Mouse (Mus musculus): ENCODE results near the gene Csf3r. TPM values are rescaled to one million over a fixed set of nuclear protein-coding genes. Genes with fewer than 3 reads are reported as not detected.

The Csf3r gene
- polyA plus RNA-seq, 1 experiment from 2014 or later, result 0.70 TPM

GRCm38 (mm10) chr4:126035413-126035812 lies 11.1 kb downstream of the Csf3r start:
- no peaks in the 10 kb centered on the region for H3K4me1 ChIP-seq (replicated peaks; ENCODE audit: control insufficient read depth, insufficient read depth, low read length)
- no peak overlapping the region for H3K27ac ChIP-seq (ENCODE audit: low read length)
- ATAC-seq, result no peak
- H3K36me3 ChIP-seq (ENCODE audit: control insufficient read depth, insufficient read depth), result no peaks in the 10 kb centered on the region
- no peaks in the 10 kb centered on the region for H3K27me3 ChIP-seq (replicated peaks; ENCODE audit: control insufficient read depth, insufficient read depth, low read length)
- H3K4me2 ChIP-seq (ENCODE audit: low read length), result no peak overlapping the region
- WGBS, result 82% methylated on average over 5 of the region's 5 CpGs
- H3K9me3 ChIP-seq (ENCODE audit: control insufficient read depth, low read length), result no peaks in the 10 kb centered on the region
- H3K4me3 ChIP-seq (replicated peaks; ENCODE audit: low read length), result no peak overlapping the region
- H3K9ac ChIP-seq (replicated peaks; ENCODE audit: low read depth, low read length), result no peak overlapping the region

- H3K36me3 ChIP-seq (ENCODE audit: control insufficient read depth, insufficient read depth), result peaks cover 5% of the 10 kb centered on the region; the same call in 1 of the 2 replicates
- peak within 1 kb of the TSS; percentile 73 for H3K27ac ChIP-seq (ENCODE audit: low read length)
- peak within 1 kb of the TSS; percentile 83 for H3K4me2 ChIP-seq (ENCODE audit: low read length)
- H3K9me3 ChIP-seq (ENCODE audit: control insufficient read depth, low read length), result no peaks in the 10 kb centered on the region
- peaks cover 13% of the 10 kb centered on the region for H3K4me1 ChIP-seq (replicated peaks; ENCODE audit: control insufficient read depth, insufficient read depth, low read length)
- no peaks in the 10 kb centered on the region for H3K27me3 ChIP-seq (replicated peaks; ENCODE audit: control insufficient read depth, insufficient read depth, low read length)
- H3K9ac ChIP-seq (replicated peaks; ENCODE audit: low read depth, low read length), result peak within 1 kb of the TSS; percentile 83
- ATAC-seq, result peak; percentile 98
- WGBS, result under 1% methylated on average over 56 of the region's 56 CpGs
- peak within 1 kb of the TSS; percentile 62 for H3K4me3 ChIP-seq (replicated peaks; ENCODE audit: low read length)
These were observed 22.7 kb downstream of the Csf3r start, which contains the start of gene Mrps15 for GRCm38 (mm10) chr4:126046851-126047585. Gene Mrps15, plus strand, starts transcription at chr4:126046925.

- Histone ChIP-seq H3K36me3 (ENCODE audit: control insufficient read depth, insufficient read depth) (peaks cover 22% of the 10 kb centered on the region), H3K27me3 (replicated peaks; ENCODE audit: control insufficient read depth, insufficient read depth, low read length) (no peaks in the 10 kb centered on the region), H3K27ac (ENCODE audit: low read length) (no peak overlapping the region), H3K4me1 (replicated peaks; ENCODE audit: control insufficient read depth, insufficient read depth, low read length) (peaks cover 11% of the 10 kb centered on the region), H3K9ac (replicated peaks; ENCODE audit: low read depth, low read length) (no peak overlapping the region), H3K9me3 (ENCODE audit: control insufficient read depth, low read length) (no peaks in the 10 kb centered on the region), H3K4me3 (replicated peaks; ENCODE audit: low read length) (no peak overlapping the region), H3K4me2 (ENCODE audit: low read length) (no peak overlapping the region)
- ATAC-seq, result no peak
- 73% methylated on average over 7 of the region's 7 CpGs for WGBS
These were observed 27.3 kb downstream of the Csf3r start for GRCm38 (mm10) chr4:126051617-126052016.

GRCm38 (mm10) chr4:126057207-126058133 lies 33.1 kb downstream of the Csf3r start:
- H3K9ac ChIP-seq (replicated peaks; ENCODE audit: low read depth, low read length), result peak overlapping the region; percentile 56
- no peak overlapping the region for H3K27ac ChIP-seq (ENCODE audit: low read length)
- WGBS, result 17% methylated on average over 19 of the region's 19 CpGs
- peak overlapping the region; percentile 77 for H3K4me3 ChIP-seq (replicated peaks; ENCODE audit: low read length)
- H3K9me3 ChIP-seq (ENCODE audit: control insufficient read depth, low read length), result no peaks in the 10 kb centered on the region
- peak overlapping the region; percentile 76 for H3K4me2 ChIP-seq (ENCODE audit: low read length)
- peaks cover 15% of the 10 kb centered on the region for H3K4me1 ChIP-seq (replicated peaks; ENCODE audit: control insufficient read depth, insufficient read depth, low read length)
- peaks cover 17% of the 10 kb centered on the region for H3K36me3 ChIP-seq (ENCODE audit: control insufficient read depth, insufficient read depth)
- H3K27me3 ChIP-seq (replicated peaks; ENCODE audit: control insufficient read depth, insufficient read depth, low read length), result no peaks in the 10 kb centered on the region
- ATAC-seq, result no peak

GRCm38 (mm10) chr4:126058134-126058996 lies 34.0 kb downstream of the Csf3r start, which contains the start of gene Oscp1:
Gene Oscp1, plus strand, starts transcription at chr4:126058565.
- Histone ChIP-seq H3K27ac (ENCODE audit: low read length) (peak within 1 kb of the TSS; percentile 19; the same call in 1 of the 2 replicates), H3K27me3 (replicated peaks; ENCODE audit: control insufficient read depth, insufficient read depth, low read length) (no peaks in the 10 kb centered on the region), H3K9me3 (ENCODE audit: control insufficient read depth, low read length) (no peaks in the 10 kb centered on the region), H3K4me3 (replicated peaks; ENCODE audit: low read length) (peak within 1 kb of the TSS; percentile 77), H3K9ac (replicated peaks; ENCODE audit: low read depth, low read length) (peak within 1 kb of the TSS; percentile 80), H3K36me3 (ENCODE audit: control insufficient read depth, insufficient read depth) (peaks cover 14% of the 10 kb centered on the region), H3K4me1 (replicated peaks; ENCODE audit: control insufficient read depth, insufficient read depth, low read length) (peaks cover 15% of the 10 kb centered on the region), H3K4me2 (ENCODE audit: low read length) (peak within 1 kb of the TSS; percentile 76)
- ATAC-seq, result peak; percentile 100
- WGBS, result under 1% methylated on average over 57 of the region's 57 CpGs

GRCm38 (mm10) chr4:126058997-126059362 lies 34.6 kb downstream of the Csf3r start:
- H3K4me3 ChIP-seq (replicated peaks; ENCODE audit: low read length), result peak overlapping the region; percentile 77
- no peaks in the 10 kb centered on the region for H3K27me3 ChIP-seq (replicated peaks; ENCODE audit: control insufficient read depth, insufficient read depth, low read length)
- peak overlapping the region; percentile 19; the same call in 1 of the 2 replicates for H3K27ac ChIP-seq (ENCODE audit: low read length)
- H3K9ac ChIP-seq (replicated peaks; ENCODE audit: low read depth, low read length), result peak overlapping the region; percentile 80
- H3K4me1 ChIP-seq (replicated peaks; ENCODE audit: control insufficient read depth, insufficient read depth, low read length), result peaks cover 15% of the 10 kb centered on the region
- no peaks in the 10 kb centered on the region for H3K9me3 ChIP-seq (ENCODE audit: control insufficient read depth, low read length)
- H3K36me3 ChIP-seq (ENCODE audit: control insufficient read depth, insufficient read depth), result peaks cover 12% of the 10 kb centered on the region
- peak overlapping the region; percentile 76 for H3K4me2 ChIP-seq (ENCODE audit: low read length)
- 30% methylated on average over 9 of the region's 9 CpGs for WGBS
- no peak for ATAC-seq

GRCm38 (mm10) chr4:126062856-126063255 lies 38.5 kb downstream of the Csf3r start:
- Histone ChIP-seq H3K27me3 (replicated peaks; ENCODE audit: control insufficient read depth, insufficient read depth, low read length) (no peaks in the 10 kb centered on the region), H3K4me3 (replicated peaks; ENCODE audit: low read length) (no peak overlapping the region), H3K9me3 (ENCODE audit: control insufficient read depth, low read length) (no peaks in the 10 kb centered on the region), H3K27ac (ENCODE audit: low read length) (no peak overlapping the region), H3K9ac (replicated peaks; ENCODE audit: low read depth, low read length) (no peak overlapping the region), H3K4me2 (ENCODE audit: low read length) (no peak overlapping the region), H3K4me1 (replicated peaks; ENCODE audit: control insufficient read depth, insufficient read depth, low read length) (peaks cover 17% of the 10 kb centered on the region), H3K36me3 (ENCODE audit: control insufficient read depth, insufficient read depth) (no peaks in the 10 kb centered on the region)
- WGBS, result 45% methylated on average over 1 of the region's 1 CpGs
- no peak for ATAC-seq

GRCm38 (mm10) chr4:126065241-126065640 lies 40.9 kb downstream of the Csf3r start:
- H3K4me3 ChIP-seq (replicated peaks; ENCODE audit: low read length), result no peak overlapping the region
- no peaks in the 10 kb centered on the region for H3K9me3 ChIP-seq (ENCODE audit: control insufficient read depth, low read length)
- peaks cover 9% of the 10 kb centered on the region; the same call in 1 of the 2 replicates for H3K4me1 ChIP-seq (replicated peaks; ENCODE audit: control insufficient read depth, insufficient read depth, low read length)
- H3K36me3 ChIP-seq (ENCODE audit: control insufficient read depth, insufficient read depth), result no peaks in the 10 kb centered on the region
- no peak overlapping the region for H3K4me2 ChIP-seq (ENCODE audit: low read length)
- H3K9ac ChIP-seq (replicated peaks; ENCODE audit: low read depth, low read length), result no peak overlapping the region
- WGBS, result 84% methylated on average over 7 of the region's 7 CpGs
- no peak for ATAC-seq
- no peak overlapping the region for H3K27ac ChIP-seq (ENCODE audit: low read length)
- no peaks in the 10 kb centered on the region for H3K27me3 ChIP-seq (replicated peaks; ENCODE audit: control insufficient read depth, insufficient read depth, low read length)
